Mouse (Mus musculus): ENCODE measurements around the gene Repin1. TPM values are rescaled to one million over a fixed set of nuclear protein-coding genes. Genes with fewer than 3 reads are reported as not detected.
"Not testable (repeated sequence)": the region's sequence is repeated elsewhere in the genome, so short reads cannot be mapped to it uniquely, and the experiment has no call there.

Repin1 gene
- polyA plus RNA-seq, 1 experiment: 34.2 TPM

DNA sequence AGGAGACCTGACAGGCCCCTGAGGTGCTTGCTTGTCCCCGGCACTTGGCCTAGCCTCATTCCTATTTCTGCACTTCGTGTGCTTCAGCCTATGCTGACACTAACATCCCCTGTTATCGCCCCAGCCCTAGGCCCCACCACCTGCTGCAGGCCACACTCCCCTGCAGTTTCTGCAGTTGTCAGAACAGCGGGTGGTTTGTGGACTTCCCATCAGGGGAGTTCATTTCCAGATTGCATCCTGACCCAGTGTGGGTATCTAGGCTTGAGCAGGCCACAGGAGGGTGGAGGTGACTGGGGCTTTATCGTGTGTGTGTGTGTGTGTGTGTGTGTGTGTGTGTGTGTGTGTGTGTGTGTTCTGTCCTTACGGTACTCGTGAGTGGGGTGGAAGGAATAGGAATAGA is 15.8 kb downstream of the Repin1 start:
- WGBS: 67% methylated on average over 7 of the region's 7 CpGs
- DNase-seq: no peak
- Histone ChIP-seq H3K4me3 (replicated peaks; ENCODE audit: extremely low read depth, low read depth, low read length) (no peak overlapping the region), H3K4me1 (ENCODE audit: control insufficient read depth, insufficient read depth, low read length) (no peaks in the 10 kb centered on the region)
- TF ChIP-seq CTCF (IDR thresholded peaks at IDR 0.05; ENCODE audit: insufficient read depth, low read length) (no peak), POLR2A (IDR thresholded peaks at IDR 0.05; ENCODE audit: borderline replicate concordance, extremely low read depth, low read depth, low read length) (no peak)

DNA sequence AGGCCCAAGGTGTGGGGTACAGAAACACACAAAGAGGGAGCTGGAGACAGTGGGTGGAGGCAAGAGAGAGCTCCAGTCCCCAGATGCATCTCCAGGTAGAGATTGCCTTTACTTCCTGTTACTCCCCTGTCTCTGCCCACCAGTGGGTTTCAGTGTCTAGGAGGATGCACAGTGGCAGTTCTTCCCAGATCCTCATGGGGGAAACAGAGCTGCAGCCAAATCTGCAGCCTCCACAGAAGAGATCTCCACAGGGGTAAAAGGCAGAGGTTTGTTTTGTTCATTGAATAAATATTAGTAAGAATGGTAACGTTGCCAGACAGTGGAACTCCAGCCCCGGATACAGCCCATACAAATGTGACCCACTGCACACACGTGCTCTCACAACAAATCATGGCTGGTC is 17.0 kb downstream of the Repin1 start:
- 41% methylated on average over 3 of the region's 3 CpGs for WGBS
- Histone ChIP-seq H3K4me1 (ENCODE audit: control insufficient read depth, insufficient read depth, low read length) (no peaks in the 10 kb centered on the region), H3K4me3 (replicated peaks; ENCODE audit: extremely low read depth, low read depth, low read length) (no peak overlapping the region)
- DNase-seq: no peak
- TF ChIP-seq POLR2A (IDR thresholded peaks at IDR 0.05; ENCODE audit: borderline replicate concordance, extremely low read depth, low read depth, low read length) (no peak), CTCF (IDR thresholded peaks at IDR 0.05; ENCODE audit: insufficient read depth, low read length) (no peak)

DNA sequence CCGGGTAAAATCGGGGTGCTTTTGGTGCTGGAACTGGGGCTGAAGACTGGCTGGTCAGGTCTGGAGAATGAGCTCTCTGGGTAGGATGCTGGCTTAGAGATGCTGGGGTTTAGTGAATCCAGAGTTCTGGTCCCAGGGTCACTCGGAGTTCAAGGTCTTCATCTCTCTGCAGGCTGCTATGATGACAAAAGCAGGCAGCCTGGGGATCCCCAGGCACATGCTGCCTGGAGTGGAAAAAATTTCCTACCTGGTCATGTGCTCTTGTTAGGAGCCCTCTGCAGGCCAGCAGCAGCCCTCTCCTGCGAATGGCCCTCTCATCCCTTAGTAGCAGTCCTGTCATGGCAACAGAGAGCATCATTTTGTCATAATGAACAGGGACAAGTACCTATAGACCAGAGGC is 19.8 kb downstream of the Repin1 start:
- no peak for DNase-seq
- TF ChIP-seq CTCF (IDR thresholded peaks at IDR 0.05; ENCODE audit: insufficient read depth, low read length) (no peak), POLR2A (IDR thresholded peaks at IDR 0.05; ENCODE audit: borderline replicate concordance, extremely low read depth, low read depth, low read length) (no peak)
- H3K4me1 ChIP-seq (ENCODE audit: control insufficient read depth, insufficient read depth, low read length): no peaks in the 10 kb centered on the region
- no peak overlapping the region for H3K4me3 ChIP-seq (replicated peaks; ENCODE audit: extremely low read depth, low read depth, low read length)
- 89% methylated on average over 4 of the region's 4 CpGs for WGBS

DNA sequence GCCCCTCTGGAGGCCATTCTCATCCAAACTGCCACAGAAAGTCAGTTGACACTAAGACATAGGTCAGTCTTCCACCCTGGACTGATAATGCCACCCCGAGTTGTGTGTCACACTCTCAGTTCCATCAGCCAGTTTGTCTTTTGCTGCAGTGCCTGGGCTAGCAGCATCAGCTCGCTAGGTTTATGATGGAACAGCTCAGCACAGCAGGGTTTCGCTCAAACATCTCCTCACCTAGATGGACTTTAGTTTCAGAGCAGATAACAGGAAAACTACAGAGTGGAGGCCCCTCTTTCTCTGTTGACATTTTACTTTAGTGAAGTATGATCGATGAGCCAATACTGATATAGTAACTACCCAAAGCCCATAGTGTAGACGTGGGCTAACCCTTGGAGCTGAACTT is 21.1 kb downstream of the Repin1 start:
- no peak for TF ChIP-seq POLR2A (IDR thresholded peaks at IDR 0.05; ENCODE audit: borderline replicate concordance, extremely low read depth, low read depth, low read length)
- no peak for TF ChIP-seq CTCF (IDR thresholded peaks at IDR 0.05; ENCODE audit: insufficient read depth, low read length)
- WGBS: 94% methylated on average over 5 of the region's 5 CpGs
- H3K4me1 ChIP-seq (ENCODE audit: control insufficient read depth, insufficient read depth, low read length): no peaks in the 10 kb centered on the region
- H3K4me3 ChIP-seq (replicated peaks; ENCODE audit: extremely low read depth, low read depth, low read length): no peak overlapping the region
- no peak for DNase-seq

DNA sequence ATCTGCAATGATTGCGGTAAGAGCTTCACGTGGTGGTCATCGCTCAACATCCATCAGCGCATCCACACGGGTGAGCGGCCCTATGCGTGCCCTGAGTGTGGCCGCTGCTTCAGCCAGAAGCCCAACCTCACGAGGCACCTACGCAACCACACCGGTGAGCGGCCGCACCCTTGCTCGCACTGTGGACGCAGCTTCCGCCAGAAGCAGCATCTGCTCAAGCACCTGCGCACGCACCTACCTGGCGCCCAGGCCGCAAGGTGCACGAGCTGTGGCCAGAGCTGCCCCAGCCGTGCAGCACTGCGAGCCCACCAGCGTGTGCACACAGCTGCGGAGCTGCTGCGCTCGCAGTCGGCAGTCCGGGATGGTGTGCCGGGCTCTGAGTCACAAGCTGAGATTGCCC is 26.3 kb downstream of the Repin1 start:
- TF ChIP-seq POLR2A (IDR thresholded peaks at IDR 0.05; ENCODE audit: borderline replicate concordance, extremely low read depth, low read depth, low read length) (no peak), CTCF (IDR thresholded peaks at IDR 0.05; ENCODE audit: insufficient read depth, low read length) (no peak)
- no peaks in the 10 kb centered on the region for H3K4me1 ChIP-seq (ENCODE audit: control insufficient read depth, insufficient read depth, low read length)
- 93% methylated on average over 30 of the region's 30 CpGs for WGBS
- H3K4me3 ChIP-seq (replicated peaks; ENCODE audit: extremely low read depth, low read depth, low read length): no peak overlapping the region
- DNase-seq: no peak

DNA sequence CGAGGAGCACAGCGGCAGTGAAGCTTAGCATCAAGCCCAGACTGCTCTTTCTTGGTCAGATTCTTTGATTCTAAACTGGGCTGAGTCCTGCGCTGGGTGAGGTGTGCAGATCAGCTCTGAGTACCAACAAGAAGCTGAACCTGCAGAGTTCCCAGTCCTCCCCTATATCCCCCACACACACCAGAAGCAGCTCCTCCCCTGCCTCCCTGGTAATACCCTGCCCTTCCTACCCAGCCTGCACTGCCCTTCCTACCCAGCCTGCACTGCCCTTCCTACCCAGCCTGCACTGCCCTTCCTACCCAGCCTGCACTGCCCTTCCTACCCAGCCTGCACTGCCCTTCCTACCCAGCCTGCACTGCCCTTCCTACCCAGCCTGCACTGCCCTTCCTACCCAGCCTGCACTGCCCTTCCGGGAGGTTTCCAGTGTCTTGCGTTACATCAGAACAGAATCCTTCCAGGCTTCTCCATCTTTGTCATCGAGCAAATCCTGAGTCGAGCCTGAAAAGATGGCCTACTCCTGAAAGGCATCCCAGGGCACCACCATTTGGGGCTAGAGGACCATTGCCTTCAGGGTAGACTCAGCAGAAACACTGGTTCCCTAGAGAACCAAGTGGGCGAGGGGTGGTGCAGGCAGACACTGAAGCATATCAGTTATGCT is 28.6 kb downstream of the Repin1 start:
- 85% methylated on average over 8 of the region's 8 CpGs for WGBS

DNA sequence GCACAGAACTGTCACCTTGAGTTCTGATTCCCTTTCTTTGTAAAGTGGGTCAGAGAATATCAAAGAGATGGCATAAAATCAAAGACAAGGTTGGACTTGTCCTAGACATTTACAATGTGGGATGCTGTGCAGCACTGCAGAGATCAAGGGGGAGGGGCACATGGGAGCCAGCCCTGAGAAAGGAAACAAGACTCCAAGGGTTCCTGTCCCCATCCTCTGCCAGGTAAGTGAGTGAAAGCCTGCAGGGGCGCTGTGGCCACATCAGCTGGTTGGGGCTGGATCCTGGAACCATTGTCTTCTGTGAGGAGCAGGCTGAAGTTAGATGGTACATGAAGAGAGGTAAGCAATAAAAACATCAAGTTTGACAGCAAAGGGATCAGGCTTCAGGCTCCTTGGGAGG is 29.8 kb downstream of the Repin1 start:
- Histone ChIP-seq H3K4me3 (replicated peaks; ENCODE audit: extremely low read depth, low read depth, low read length) (no peak overlapping the region), H3K4me1 (ENCODE audit: control insufficient read depth, insufficient read depth, low read length) (no peaks in the 10 kb centered on the region)
- TF ChIP-seq CTCF (IDR thresholded peaks at IDR 0.05; ENCODE audit: insufficient read depth, low read length) (no peak), POLR2A (IDR thresholded peaks at IDR 0.05; ENCODE audit: borderline replicate concordance, extremely low read depth, low read depth, low read length) (no peak)
- 41% methylated on average over 1 of the region's 1 CpGs for WGBS
- DNase-seq: no peak

More for the DNA sequence above, 28.6 kb downstream of the Repin1 start:
- not testable (repeated sequence) for DNase-seq; H3K4me1 ChIP-seq (ENCODE audit: control insufficient read depth, insufficient read depth, low read length); H3K4me3 ChIP-seq (replicated peaks; ENCODE audit: extremely low read depth, low read depth, low read length)

DNA sequence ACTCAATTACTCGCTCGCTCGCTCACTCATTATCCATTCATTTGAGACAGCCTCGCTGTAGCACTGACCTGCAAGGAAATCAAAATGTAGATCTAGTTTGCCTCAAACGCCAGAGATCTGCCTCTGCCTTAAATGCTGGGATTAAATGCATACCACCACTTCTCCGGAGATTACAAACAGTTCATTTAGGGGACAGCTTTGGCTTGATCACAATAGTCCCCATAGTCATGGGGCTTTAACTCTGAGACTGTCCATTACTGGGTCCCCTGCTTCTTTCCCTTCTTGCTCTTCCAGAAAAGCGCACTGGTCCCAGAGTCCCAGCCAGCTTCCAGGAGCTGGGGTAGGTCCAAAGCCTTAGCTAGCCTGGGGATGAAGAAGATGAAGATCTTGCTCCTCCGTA is 32.8 kb downstream of the Repin1 start, which contains the start of gene AI854703:
TSS of gene AI854703 (plus strand) at position 301 of the 400 bp plus-strand sequence.
- TF ChIP-seq POLR2A (IDR thresholded peaks at IDR 0.05; ENCODE audit: borderline replicate concordance, extremely low read depth, low read depth, low read length) (no peak), CTCF (IDR thresholded peaks at IDR 0.05; ENCODE audit: insufficient read depth, low read length) (no peak)
- no peaks in the 10 kb centered on the region for H3K4me1 ChIP-seq (ENCODE audit: control insufficient read depth, insufficient read depth, low read length)
- DNase-seq: no peak
- peak within 1 kb of the TSS; percentile 47 for H3K4me3 ChIP-seq (replicated peaks; ENCODE audit: extremely low read depth, low read depth, low read length)
- WGBS: 47% methylated on average over 8 of the region's 8 CpGs

DNA sequence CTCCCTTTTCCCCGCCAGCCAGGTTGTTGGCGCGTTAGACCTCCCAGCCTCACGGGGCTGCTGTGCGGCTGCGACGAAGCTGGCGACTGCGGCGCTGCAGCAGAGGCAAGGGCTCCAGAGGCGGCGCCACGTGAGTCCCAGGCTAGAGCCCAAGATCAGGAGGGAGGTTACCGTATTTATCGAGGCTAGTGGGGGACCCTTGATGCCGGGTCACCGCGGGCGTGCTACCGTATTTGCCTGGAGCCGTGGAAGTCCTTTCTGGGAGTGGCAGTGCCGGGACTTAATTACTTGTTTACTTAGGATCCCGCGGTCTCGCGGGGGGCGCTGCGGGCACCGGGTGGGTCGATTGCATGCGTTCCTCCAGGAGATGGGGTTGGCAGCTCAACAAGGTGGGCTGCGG is 33.3 kb downstream of the Repin1 start:
- Histone ChIP-seq H3K4me1 (ENCODE audit: control insufficient read depth, insufficient read depth, low read length) (no peaks in the 10 kb centered on the region), H3K4me3 (replicated peaks; ENCODE audit: extremely low read depth, low read depth, low read length) (peak overlapping the region; percentile 47)
- under 1% methylated on average over 32 of the region's 32 CpGs for WGBS
- peak; percentile 14 for DNase-seq
- no peak for TF ChIP-seq POLR2A (IDR thresholded peaks at IDR 0.05; ENCODE audit: borderline replicate concordance, extremely low read depth, low read depth, low read length)
- TF ChIP-seq CTCF (IDR thresholded peaks at IDR 0.05; ENCODE audit: insufficient read depth, low read length): no peak

DNA sequence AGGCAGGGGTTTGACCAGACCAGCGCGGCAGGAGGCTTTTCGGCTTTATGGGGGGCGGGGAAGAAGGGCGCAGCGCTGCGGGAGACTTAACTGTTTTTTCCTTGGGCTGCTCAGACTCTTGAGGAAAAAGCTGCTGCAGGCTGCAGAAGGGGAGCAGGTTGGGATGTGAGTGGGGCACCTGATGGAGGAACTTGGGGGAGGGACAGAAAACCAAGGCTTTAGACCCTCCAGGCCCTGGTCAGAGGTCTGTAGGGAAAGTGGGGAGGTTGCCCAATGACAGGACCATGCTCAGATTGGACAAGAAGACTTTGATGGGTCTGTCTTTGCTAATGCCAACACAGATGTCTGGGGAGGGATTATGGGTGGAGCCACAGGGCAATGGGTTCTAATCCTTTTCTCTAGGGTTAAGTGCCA is 33.8 kb downstream of the Repin1 start:
- Histone ChIP-seq H3K4me3 (replicated peaks; ENCODE audit: extremely low read depth, low read depth, low read length) (no peak overlapping the region), H3K4me1 (ENCODE audit: control insufficient read depth, insufficient read depth, low read length) (no peaks in the 10 kb centered on the region)
- DNase-seq: no peak
- WGBS: 11% methylated on average over 7 of the region's 7 CpGs
- TF ChIP-seq CTCF (IDR thresholded peaks at IDR 0.05; ENCODE audit: insufficient read depth, low read length) (no peak), POLR2A (IDR thresholded peaks at IDR 0.05; ENCODE audit: borderline replicate concordance, extremely low read depth, low read depth, low read length) (no peak)

Measured in lung, adult 2 months (tissue).